Mouse (Mus musculus) right cerebral cortex, postnatal 10 days (tissue): Measurements from ENCODE around the gene Vps52.

ENCODE experiments used
- DNase-seq, 2 experiments: peaks; one replicate each; pipeline ENCODE4 v3.0.0; 2021; ENCODE audit warnings: low spot score in 2 of 2

Gene Vps52

GRCm38 (mm10) chr17:34003426-34003825 lies 47.8 kb downstream of the Vps52 start:
- no peak for DNase-seq

- no peak for DNase-seq
These were observed 51.0 kb downstream of the Vps52 start for GRCm38 (mm10) chr17:34006570-34006969.

- no peak for DNase-seq
These were observed 54.5 kb downstream of the Vps52 start for GRCm38 (mm10) chr17:34010156-34010555.

GRCm38 (mm10) chr17:34013436-34013835 lies 57.8 kb downstream of the Vps52 start:
- DNase-seq = peak in 1 of 2 experiments; percentile 14
